Mouse (Mus musculus) testis, adult 2 months (tissue): ENCODE measurements around the gene Arrdc1.

Source experiments
- CTCF ChIP-seq: fragments of 200-500 bp; IDR thresholded peaks from 2 replicates; pipeline ENCODE4 v1.5.1; 2012; ENCODE audit warnings: low read depth, mild to moderate bottlenecking, inconsistent platforms, low read length, moderate library complexity; ENCODE audit not compliant: control insufficient read depth, insufficient read depth, insufficient replicate concordance
- POLR2A ChIP-seq: fragments of 200-500 bp; IDR thresholded peaks from 2 replicates; pipeline ENCODE4 v1.6.1; 2012; ENCODE audit warnings: low read depth, mild to moderate bottlenecking, inconsistent platforms, low read length, moderate library complexity; ENCODE audit not compliant: control insufficient read depth

GRCm38 (mm10) chr2:24949421-24950188, 14.6 kb upstream of the Arrdc1 start, which contains the start of gene Zmynd19:
- TF ChIP-seq CTCF (no peak), POLR2A (peak; percentile 69)
